Mouse (Mus musculus): ENCODE data around the gene Dnmt3c.

GRCm38 (mm10) chr2:153703389-153703788 lies 6.9 kb downstream of the Dnmt3c start:
- TF ChIP-seq CTCF (IDR thresholded peaks at IDR 0.05; ENCODE audit: borderline replicate concordance, insufficient read depth, low read depth, low read length), result no peak
- TF ChIP-seq POLR2A (IDR thresholded peaks at IDR 0.05; ENCODE audit: borderline replicate concordance, insufficient read depth, low read length), result no peak
